ENCODE assay signal across 14 mouse cellular contexts in the genomic region with DNA sequence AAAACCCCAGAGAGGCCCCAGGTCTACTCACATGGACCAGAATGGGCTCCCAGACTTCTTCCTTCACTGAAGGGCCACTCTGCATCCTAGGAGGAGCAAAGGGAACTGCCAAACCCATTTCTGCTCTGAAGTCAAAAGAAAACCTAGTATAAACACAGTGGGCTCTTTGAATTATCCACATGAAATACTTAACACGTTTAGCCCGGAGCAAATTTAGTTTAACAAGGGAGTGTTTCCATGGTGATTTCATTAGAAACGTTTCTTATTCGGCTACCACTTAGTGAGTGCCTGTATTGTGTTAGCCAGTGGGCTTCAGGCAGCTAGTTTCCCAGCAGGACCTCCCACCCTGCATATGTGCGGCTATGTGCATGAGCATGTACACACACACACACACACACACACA.
A peak's percentile ranks its signal among the peaks of the same experiment; 100 is the strongest.
DNase-seq lines count a peak whose midpoint lies in the region; ATAC-seq lines count a peak whose summit lies in the region.
"Had no signal": no experiment of that assay in that cellular context is flagged by ENCODE, and none has a peak within 500 bp of the region (broad histone marks: within the 10 kb centered on the region; RNA-seq: fewer than 3 reads in every experiment).

No protein-coding gene starts in this region.

- H3K9ac ChIP-seq in hindbrain, embryonic 13.5 days: no peak overlapping the region
- H3K9ac ChIP-seq in embryonic facial prominence, embryonic 12.5 days: no peak overlapping the region
- H3K9ac ChIP-seq in midbrain, embryonic 13.5 days (replicated peaks): no peak overlapping the region
- H3K9ac ChIP-seq: heart, embryonic 15.5 days; lung, embryonic 15.5 days; midbrain, embryonic 12.5 days had no signal

- H3K27ac ChIP-seq in hindbrain, embryonic 13.5 days: 0 out of 2 replicates have a peak overlapping the region, but pooled peaks have one; percentile 12
- no peak overlapping the region for H3K27ac ChIP-seq in hindbrain, embryonic 10.5 days
- no peak overlapping the region for H3K27ac ChIP-seq in embryonic facial prominence, embryonic 12.5 days
- no peak overlapping the region for H3K27ac ChIP-seq in midbrain, embryonic 13.5 days
- H3K27ac ChIP-seq: heart, embryonic 15.5 days; lung, embryonic 15.5 days; midbrain, embryonic 12.5 days had no signal

- H3K9me3 ChIP-seq in hindbrain, embryonic 13.5 days: no peaks in the 10 kb centered on the region
- H3K9me3 ChIP-seq in hindbrain, embryonic 10.5 days: no peaks in the 10 kb centered on the region
- H3K9me3 ChIP-seq in embryonic facial prominence, embryonic 12.5 days: no peaks in the 10 kb centered on the region
- H3K9me3 ChIP-seq in midbrain, embryonic 13.5 days: no peaks in the 10 kb centered on the region
- H3K9me3 ChIP-seq: heart, embryonic 15.5 days; lung, embryonic 15.5 days; midbrain, embryonic 12.5 days had no signal

- no peaks in the 10 kb centered on the region for H3K27me3 ChIP-seq in hindbrain, embryonic 13.5 days
- H3K27me3 ChIP-seq in hindbrain, embryonic 10.5 days (ENCODE audit: insufficient read depth, poor library complexity, severe bottlenecking): no peaks in the 10 kb centered on the region
- H3K27me3 ChIP-seq in embryonic facial prominence, embryonic 12.5 days: no peaks in the 10 kb centered on the region
- no peaks in the 10 kb centered on the region for H3K27me3 ChIP-seq in midbrain, embryonic 13.5 days
- H3K27me3 ChIP-seq: heart, embryonic 15.5 days; lung, embryonic 15.5 days; midbrain, embryonic 12.5 days had no signal

- no peak for DNase-seq in hindbrain, embryonic 10.5 days (ENCODE audit: low spot score)
- peak; percentile 78 for DNase-seq in forelimb bud, embryonic 11.5 days (ENCODE audit: low read depth, low spot score)
- no peak for DNase-seq in cerebellum, postnatal 36 days
- no peak for DNase-seq in ovary, postnatal 10 days (ENCODE audit: low spot score)
- DNase-seq: gastrocnemius, postnatal 36 days had no signal

- no peak overlapping the region for H3K4me3 ChIP-seq in hindbrain, embryonic 13.5 days
- H3K4me3 ChIP-seq in hindbrain, embryonic 10.5 days: no peak overlapping the region
- no peak overlapping the region for H3K4me3 ChIP-seq in embryonic facial prominence, embryonic 12.5 days
- H3K4me3 ChIP-seq in midbrain, embryonic 13.5 days (replicated peaks): no peak overlapping the region
- H3K4me3 ChIP-seq: heart, embryonic 15.5 days; lung, embryonic 15.5 days; midbrain, embryonic 12.5 days had no signal

- H3K36me3 ChIP-seq in hindbrain, embryonic 13.5 days: no peaks in the 10 kb centered on the region
- H3K36me3 ChIP-seq in hindbrain, embryonic 10.5 days: no peaks in the 10 kb centered on the region
- H3K36me3 ChIP-seq in embryonic facial prominence, embryonic 12.5 days: no peaks in the 10 kb centered on the region
- no peaks in the 10 kb centered on the region for H3K36me3 ChIP-seq in midbrain, embryonic 13.5 days
- H3K36me3 ChIP-seq: heart, embryonic 15.5 days; lung, embryonic 15.5 days; midbrain, embryonic 12.5 days had no signal

- H3K4me2 ChIP-seq in hindbrain, embryonic 13.5 days: no peak overlapping the region
- H3K4me2 ChIP-seq in embryonic facial prominence, embryonic 12.5 days (replicated peaks): no peak overlapping the region
- no peak overlapping the region for H3K4me2 ChIP-seq in midbrain, embryonic 13.5 days (replicated peaks)
- H3K4me2 ChIP-seq: heart, embryonic 15.5 days; lung, embryonic 15.5 days; midbrain, embryonic 12.5 days had no signal

- H3K4me1 ChIP-seq in hindbrain, embryonic 13.5 days (replicated peaks): peaks cover 9% of the 10 kb centered on the region; the same call in 1 of the 2 replicates
- peaks cover 9% of the 10 kb centered on the region for H3K4me1 ChIP-seq in hindbrain, embryonic 10.5 days (replicated peaks)
- H3K4me1 ChIP-seq in embryonic facial prominence, embryonic 12.5 days: peaks cover 4% of the 10 kb centered on the region
- no peaks in the 10 kb centered on the region for H3K4me1 ChIP-seq in midbrain, embryonic 13.5 days (replicated peaks)
- H3K4me1 ChIP-seq: heart, embryonic 15.5 days; lung, embryonic 15.5 days had no signal

- ATAC-seq in hindbrain, embryonic 13.5 days (ENCODE audit: low FRiP score): peak; percentile 75; the same call in 1 of the 2 replicates
- ATAC-seq in embryonic facial prominence, embryonic 12.5 days (ENCODE audit: insufficient number of reproducible peaks, insufficient read depth, low FRiP score, low TSS enrichment): 0 out of 2 replicates have a peak, but pooled peaks have one; percentile 47
- ATAC-seq in midbrain, embryonic 13.5 days: peak; percentile 68; the same call in 1 of the 2 replicates
- no peak for ATAC-seq in inflammation-experienced regulatory T-cells, adult 6 months
- ATAC-seq: activated CD4-positive, CD25-positive, alpha-beta regulatory T cell, adult 4 months; intestine, postnatal 0 days had no signal

- WGBS in hindbrain, embryonic 13.5 days: 13% methylated on average over 5 of the region's 5 CpGs
- 29% methylated on average over 5 of the region's 5 CpGs for WGBS in hindbrain, embryonic 10.5 days
- WGBS in embryonic facial prominence, embryonic 12.5 days: 14% methylated on average over 5 of the region's 5 CpGs
- WGBS in midbrain, embryonic 13.5 days: 17% methylated on average over 5 of the region's 5 CpGs
